Mouse (Mus musculus) neural tube, embryonic 15.5 days (tissue): ENCODE data around the gene Rxfp4. TPM values are rescaled to one million over a fixed set of nuclear protein-coding genes. Genes with fewer than 3 reads are reported as not detected.

Experiments used
- ATAC-seq: fragments of 200-750 bp; cut with Nextera tagmentation; 2 replicates; pipeline ENCODE4 v1.8.0; 2017; ENCODE audit warnings: mild to moderate bottlenecking, moderate TSS enrichment, moderate library complexity; ENCODE audit not compliant: low FRiP score
- H3K27ac ChIP-seq: fragments of 300-500 bp; sonication (generic); replicated peaks from 2 replicates; pipeline ENCODE4 v1.5.1; 2015; ENCODE audit warnings: mild to moderate bottlenecking, inconsistent platforms
- H3K27me3 ChIP-seq: fragments of 300-500 bp; sonication (generic); replicated peaks from 2 replicates; pipeline ENCODE4 v1.6.1; 2015; ENCODE audit warnings: inconsistent platforms
- H3K36me3 ChIP-seq: fragments of 300-500 bp; sonication (generic); 2 replicates; pipeline ENCODE4 v1.6.1; 2015; ENCODE audit warnings: inconsistent platforms
- H3K4me1 ChIP-seq: fragments of 300-500 bp; sonication (generic); 2 replicates; pipeline ENCODE4 v1.6.1; 2015; ENCODE audit warnings: inconsistent platforms
- H3K4me2 ChIP-seq: fragments of 300-500 bp; sonication (generic); 2 replicates; pipeline ENCODE4 v1.6.1; 2015; ENCODE audit warnings: inconsistent platforms, mild to moderate bottlenecking, moderate library complexity
- H3K4me3 ChIP-seq: fragments of 300-500 bp; sonication (generic); replicated peaks from 2 replicates; pipeline ENCODE4 v1.5.1; 2015; ENCODE audit warnings: mild to moderate bottlenecking, inconsistent platforms
- H3K9ac ChIP-seq: fragments of 300-500 bp; sonication (generic); replicated peaks from 2 replicates; pipeline ENCODE4 v1.6.1; 2015; ENCODE audit warnings: mild to moderate bottlenecking, inconsistent platforms
- H3K9me3 ChIP-seq: fragments of 300-500 bp; sonication (generic); replicated peaks from 2 replicates; pipeline ENCODE4 v1.6.1; 2016; ENCODE audit warnings: inconsistent platforms
- WGBS: fragments of 180-500 bp; shearing (Covaris S2); methylation state at CpG from one replicate; pipeline ENCODE4 v1.1.7; 2015; ENCODE audit warnings: mixed read lengths; 5-methylcytosine and 5-hydroxymethylcytosine counted together
- polyA plus RNA-seq: library from polyadenylated mRNA; unstranded; fragments of >200 nt; fragmentation: Nextera tagmentation; extraction: Ambion mirVana; gene quantifications from 2 replicates; pipeline ENCODE4 v1.2.1, GENCODE M21; 2015

Rxfp4 gene
- polyA plus RNA-seq, 1 experiment from 2014 or later: not detected

DNA sequence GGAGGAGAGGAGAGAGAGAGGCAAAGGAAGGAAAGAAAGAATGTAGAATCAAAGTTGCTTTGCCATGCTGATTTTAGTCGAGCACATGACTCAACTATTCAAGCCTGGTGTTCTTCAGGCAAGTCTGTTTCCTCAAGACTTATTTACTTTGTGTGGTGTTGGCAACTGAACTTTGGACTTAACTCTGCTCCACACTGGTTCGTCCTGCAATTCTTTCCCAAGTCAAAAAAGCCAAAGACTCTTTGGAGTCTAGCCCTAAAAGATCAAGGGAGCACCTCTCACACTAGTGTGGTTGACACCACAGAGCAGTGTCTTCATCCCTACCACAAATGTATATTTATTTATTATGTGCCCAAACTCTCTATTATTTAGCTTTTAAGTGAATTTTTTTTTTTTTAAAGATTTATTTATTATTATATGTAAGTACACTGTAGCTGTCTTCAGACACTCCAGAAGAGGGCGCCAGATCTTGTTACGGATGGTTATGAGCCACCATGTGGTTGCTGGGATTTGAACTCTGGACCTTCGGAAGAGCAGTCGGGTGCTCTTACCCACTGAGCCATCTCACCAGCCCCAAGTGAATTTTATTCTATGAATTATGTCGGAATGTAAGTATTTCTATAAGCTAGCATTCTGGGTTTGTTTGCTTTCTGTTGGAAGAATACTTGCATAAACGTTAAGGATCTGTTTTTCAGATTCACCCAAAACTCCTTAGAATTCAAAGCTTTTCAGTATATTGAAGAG lies 31.5 kb upstream of the Rxfp4 start:
- no peak for ATAC-seq
- H3K4me3 ChIP-seq: peak overlapping the region; percentile 63
- H3K27me3 ChIP-seq: no peaks in the 10 kb centered on the region
- 66% methylated on average over 8 of the region's 8 CpGs for WGBS
- H3K9ac ChIP-seq: no peak overlapping the region
- peaks cover 19% of the 10 kb centered on the region for H3K4me1 ChIP-seq
- H3K36me3 ChIP-seq: peaks cover 14% of the 10 kb centered on the region
- H3K4me2 ChIP-seq: peak overlapping the region; percentile 67
- no peaks in the 10 kb centered on the region for H3K9me3 ChIP-seq
- H3K27ac ChIP-seq: peak overlapping the region; percentile 86

DNA sequence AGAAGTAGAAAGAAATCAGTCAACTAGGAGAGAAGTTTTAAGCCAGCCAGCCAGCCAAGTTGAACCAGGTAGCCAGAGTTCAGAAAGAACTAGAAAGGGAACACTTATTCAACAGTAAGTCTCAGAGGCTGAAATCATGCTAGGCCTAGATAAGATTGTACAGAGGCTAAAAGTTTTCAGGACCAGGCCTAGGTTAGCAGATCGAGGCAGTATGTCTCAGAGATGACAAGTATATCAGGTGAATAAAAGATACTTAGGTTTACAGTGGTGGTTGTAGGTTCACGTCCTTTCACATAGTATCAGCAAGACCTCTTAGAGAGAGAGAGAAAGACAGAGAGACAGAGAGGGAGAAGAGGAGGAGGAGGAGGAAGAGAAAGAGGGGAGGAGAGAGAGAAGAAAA lies 30.9 kb upstream of the Rxfp4 start:
- peaks cover 19% of the 10 kb centered on the region for H3K4me1 ChIP-seq
- WGBS: 96% methylated on average over 2 of the region's 2 CpGs
- no peak for ATAC-seq
- H3K27ac ChIP-seq: no peak overlapping the region
- no peaks in the 10 kb centered on the region for H3K27me3 ChIP-seq
- no peak overlapping the region for H3K4me3 ChIP-seq
- H3K9me3 ChIP-seq: no peaks in the 10 kb centered on the region
- H3K4me2 ChIP-seq: no peak overlapping the region
- peaks cover 10% of the 10 kb centered on the region; the same call in 1 of the 2 replicates for H3K36me3 ChIP-seq
- H3K9ac ChIP-seq: no peak overlapping the region

- no peaks in the 10 kb centered on the region for H3K36me3 ChIP-seq
- peak; percentile 50; the same call in 1 of the 2 replicates for ATAC-seq
- no peaks in the 10 kb centered on the region for H3K27me3 ChIP-seq
- peak overlapping the region; percentile 47 for H3K9ac ChIP-seq
- 11% methylated on average over 11 of the region's 11 CpGs for WGBS
- peak overlapping the region; percentile 70 for H3K4me2 ChIP-seq
- H3K27ac ChIP-seq: no peak overlapping the region
- peaks cover 4% of the 10 kb centered on the region for H3K4me1 ChIP-seq
- H3K4me3 ChIP-seq: peak overlapping the region; percentile 33
- H3K9me3 ChIP-seq: no peaks in the 10 kb centered on the region
Measured at GRCm38 (mm10) chr3:88677399-88677798, 24.5 kb upstream of the Rxfp4 start.

DNA sequence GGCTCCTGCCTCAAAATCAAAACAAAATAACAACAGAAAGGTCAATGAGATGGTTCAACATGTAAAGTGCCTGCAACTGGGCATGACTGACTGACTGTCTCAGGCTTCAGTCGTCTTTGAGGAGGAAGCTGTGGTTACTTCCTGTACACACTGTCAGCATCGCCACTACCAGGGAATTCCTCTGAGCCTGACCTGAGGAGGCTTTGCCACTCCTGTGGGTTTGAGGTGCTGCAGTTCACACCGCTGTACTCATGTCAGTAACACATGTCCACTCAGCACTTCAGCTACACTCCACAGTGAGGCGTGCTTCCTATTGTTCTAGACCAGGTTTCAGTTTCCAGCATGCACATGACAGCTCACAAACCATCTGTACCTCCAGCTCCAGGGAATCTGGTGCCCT lies 11.2 kb upstream of the Rxfp4 start:
- H3K4me1 ChIP-seq: no peaks in the 10 kb centered on the region
- no peaks in the 10 kb centered on the region for H3K27me3 ChIP-seq
- no peaks in the 10 kb centered on the region for H3K9me3 ChIP-seq
- 84% methylated on average over 4 of the region's 4 CpGs for WGBS
- no peak overlapping the region for H3K4me2 ChIP-seq
- H3K36me3 ChIP-seq: no peaks in the 10 kb centered on the region
- H3K4me3 ChIP-seq: no peak overlapping the region
- no peak overlapping the region for H3K27ac ChIP-seq
- no peak overlapping the region for H3K9ac ChIP-seq
- ATAC-seq: no peak

DNA sequence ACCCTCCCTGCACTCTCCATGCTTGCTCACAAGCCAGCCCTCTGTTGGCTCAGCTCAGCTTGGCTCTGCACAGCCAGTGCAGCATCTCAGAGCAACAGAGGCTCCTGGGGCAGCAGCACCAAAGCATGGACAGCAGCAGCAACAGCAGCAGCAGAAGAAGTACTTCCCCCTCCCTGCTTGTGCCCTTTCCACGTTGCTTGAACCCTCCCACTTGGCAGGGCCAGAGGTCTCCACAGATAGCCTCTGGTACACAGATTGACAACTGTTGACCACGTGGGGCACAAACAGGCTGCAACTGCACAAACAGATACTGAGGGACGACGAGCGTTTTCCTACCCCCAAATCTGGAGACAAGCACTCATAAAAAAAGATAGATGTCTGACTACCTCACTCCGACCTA lies 6.9 kb upstream of the Rxfp4 start:
- Histone ChIP-seq H3K36me3 (no peaks in the 10 kb centered on the region), H3K9ac (no peak overlapping the region), H3K4me2 (no peak overlapping the region), H3K27me3 (no peaks in the 10 kb centered on the region), H3K9me3 (no peaks in the 10 kb centered on the region), H3K4me1 (no peaks in the 10 kb centered on the region), H3K27ac (no peak overlapping the region), H3K4me3 (no peak overlapping the region)
- no peak for ATAC-seq
- 57% methylated on average over 6 of the region's 6 CpGs for WGBS

GRCm38 (mm10) chr3:88658441-88659127 lies 5.6 kb upstream of the Rxfp4 start:
- H3K27me3 ChIP-seq: no peaks in the 10 kb centered on the region
- 71% methylated on average over 5 of the region's 5 CpGs for WGBS
- no peaks in the 10 kb centered on the region for H3K4me1 ChIP-seq
- H3K36me3 ChIP-seq: no peaks in the 10 kb centered on the region
- no peak for ATAC-seq
- H3K9ac ChIP-seq: no peak overlapping the region
- H3K9me3 ChIP-seq: no peaks in the 10 kb centered on the region
- H3K27ac ChIP-seq: no peak overlapping the region
- no peak overlapping the region for H3K4me2 ChIP-seq
- H3K4me3 ChIP-seq: no peak overlapping the region

GRCm38 (mm10) chr3:88655619-88656018 lies 2.7 kb upstream of the Rxfp4 start:
- Histone ChIP-seq H3K4me3 (no peak overlapping the region), H3K27ac (no peak overlapping the region), H3K4me2 (no peak overlapping the region), H3K27me3 (no peaks in the 10 kb centered on the region), H3K36me3 (no peaks in the 10 kb centered on the region), H3K4me1 (no peaks in the 10 kb centered on the region), H3K9ac (no peak overlapping the region), H3K9me3 (no peaks in the 10 kb centered on the region)
- WGBS: 87% methylated on average over 8 of the region's 8 CpGs
- no peak for ATAC-seq

GRCm38 (mm10) chr3:88654621-88655020 lies 1.7 kb upstream of the Rxfp4 start:
- 77% methylated on average over 4 of the region's 4 CpGs for WGBS
- no peak overlapping the region for H3K9ac ChIP-seq
- H3K4me2 ChIP-seq: no peak overlapping the region
- H3K27ac ChIP-seq: no peak overlapping the region
- no peak overlapping the region for H3K4me3 ChIP-seq
- no peak for ATAC-seq
- no peaks in the 10 kb centered on the region for H3K36me3 ChIP-seq
- 0 out of 2 replicates have a peak, but pooled peaks cover under 1% of the 10 kb centered on the region for H3K4me1 ChIP-seq
- no peaks in the 10 kb centered on the region for H3K9me3 ChIP-seq
- H3K27me3 ChIP-seq: no peaks in the 10 kb centered on the region

- 83% methylated on average over 6 of the region's 6 CpGs for WGBS
- Histone ChIP-seq H3K4me1 (0 out of 2 replicates have a peak, but pooled peaks cover 8% of the 10 kb centered on the region), H3K4me2 (no peak overlapping the region)
Measured at GRCm38 (mm10) chr3:88653516-88654370, 801 bp upstream of the Rxfp4 start.

DNA sequence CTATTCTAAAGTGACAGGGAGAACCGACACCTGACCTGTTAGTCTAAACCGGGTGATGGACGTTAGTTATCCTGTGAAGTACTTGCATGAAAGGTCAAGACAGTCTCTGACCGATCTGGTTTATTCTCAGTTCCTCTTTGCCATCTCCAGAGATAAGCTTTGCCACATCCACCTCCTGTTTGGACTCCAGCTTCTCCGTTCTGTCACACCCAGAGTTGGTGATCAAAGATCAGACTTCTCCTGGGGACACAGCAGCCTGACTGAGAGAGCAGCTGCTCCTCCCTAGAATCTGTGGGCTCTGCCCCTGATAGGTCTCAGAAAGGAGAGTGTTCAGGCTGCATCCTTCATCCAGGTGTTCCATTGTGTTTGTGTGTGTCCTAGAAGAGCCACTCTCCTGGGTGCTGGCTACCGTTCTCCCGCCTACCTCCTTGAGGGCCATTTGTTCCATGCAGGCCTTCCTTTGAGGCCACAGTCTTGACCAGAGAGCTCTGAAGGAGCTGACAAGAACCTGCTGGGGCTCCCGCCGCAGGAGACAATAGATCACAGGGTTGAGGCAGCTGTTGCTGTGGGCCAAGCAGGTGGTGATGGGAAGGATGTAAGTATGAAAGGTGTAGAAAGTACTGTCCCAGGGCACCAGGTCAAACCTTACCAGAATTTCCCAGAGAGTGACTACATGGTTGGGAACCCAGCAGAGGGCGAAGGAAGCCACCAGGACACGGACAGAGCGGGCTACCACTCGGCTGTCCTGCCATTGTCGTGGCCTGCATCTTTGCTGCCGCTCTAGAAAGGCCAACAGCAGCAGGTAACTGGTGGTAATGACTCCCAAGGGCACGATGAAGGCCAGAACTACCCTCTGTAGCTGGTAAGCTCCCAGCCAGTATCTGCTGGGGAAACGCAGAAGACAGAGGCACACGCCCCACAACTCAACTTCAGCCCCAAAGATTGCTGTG lies 998 bp downstream of the Rxfp4 start:
- H3K9me3 ChIP-seq: no peaks in the 10 kb centered on the region
- no peak for ATAC-seq
- H3K4me3 ChIP-seq: no peak overlapping the region
- H3K9ac ChIP-seq: no peak overlapping the region
- no peak overlapping the region for H3K4me2 ChIP-seq
- no peak overlapping the region for H3K27ac ChIP-seq
- H3K27me3 ChIP-seq: no peaks in the 10 kb centered on the region
- peaks cover 14% of the 10 kb centered on the region for H3K36me3 ChIP-seq
- H3K4me1 ChIP-seq: 0 out of 2 replicates have a peak, but pooled peaks cover 8% of the 10 kb centered on the region
- 78% methylated on average over 18 of the region's 18 CpGs for WGBS

More at GRCm38 (mm10) chr3:88653516-88654370, 801 bp upstream of the Rxfp4 start:
- Histone ChIP-seq H3K9me3 (no peaks in the 10 kb centered on the region), H3K36me3 (no peaks in the 10 kb centered on the region), H3K9ac (no peak overlapping the region), H3K4me3 (no peak overlapping the region), H3K27me3 (no peaks in the 10 kb centered on the region), H3K27ac (no peak overlapping the region)
- ATAC-seq: no peak
